Mouse (Mus musculus) ES-Bruce4 (cell line): Measurements from ENCODE around the gene Rnf224.

Experiments used
- CTCF ChIP-seq: IDR thresholded peaks from one replicate; pipeline ENCODE4 v1.8.1; 2011; ENCODE audit warnings: low read depth, low read length
- EP300 ChIP-seq: IDR thresholded peaks from 2 replicates; pipeline ENCODE4 v1.6.1; 2011; ENCODE audit warnings: low read depth, low read length; ENCODE audit not compliant: insufficient read depth
- POLR2A ChIP-seq: IDR thresholded peaks from one replicate; pipeline ENCODE4 v1.8.1; 2011; ENCODE audit warnings: low read length; ENCODE audit not compliant: insufficient read depth

DNA sequence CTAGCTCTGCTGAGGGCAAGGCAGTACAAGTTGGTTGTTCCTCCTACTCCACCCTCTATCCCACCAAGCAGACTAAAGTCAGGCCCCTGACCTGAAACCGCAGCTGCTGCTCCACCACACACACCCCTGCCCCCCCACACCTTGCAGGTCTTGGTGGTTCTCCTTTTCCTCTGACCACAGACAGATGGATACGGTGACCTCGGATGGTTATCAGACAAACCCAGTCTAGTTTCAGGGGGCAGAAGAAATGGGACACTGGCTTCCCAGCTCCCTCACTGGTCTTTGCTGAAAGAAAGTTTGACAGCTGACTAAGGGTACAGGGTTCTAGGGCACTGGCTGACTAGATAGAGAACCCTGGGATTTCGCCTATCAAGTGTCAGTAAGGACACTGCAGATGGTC, 3.2 kb downstream of the Rnf224 start:
- no peak for TF ChIP-seq POLR2A
- TF ChIP-seq EP300 = no peak
- no peak for TF ChIP-seq CTCF
